Mouse (Mus musculus) layer of hippocampus, adult 9-11 months (tissue): ENCODE results near the gene Stmn1.
"Not testable (repeated sequence)": the region's sequence is repeated elsewhere in the genome, so short reads cannot be mapped to it uniquely, and the experiment has no call there.

ENCODE experiments used
- DNase-seq: peaks from one replicate; pipeline ENCODE4 v3.0.0; 2022

Stmn1 gene

GRCm38 (mm10) chr4:134489986-134490665, 22.0 kb downstream of the Stmn1 start:
- no peak for DNase-seq

GRCm38 (mm10) chr4:134491716-134492115, 23.6 kb downstream of the Stmn1 start:
- DNase-seq: no peak

GRCm38 (mm10) chr4:134494161-134494560, 26.0 kb downstream of the Stmn1 start:
- DNase-seq: not testable (repeated sequence)

GRCm38 (mm10) chr4:134494780-134495545, 26.8 kb downstream of the Stmn1 start:
- DNase-seq: no peak

GRCm38 (mm10) chr4:134495546-134495923, 27.4 kb downstream of the Stmn1 start:
- DNase-seq: no peak

- peak; percentile 90 for DNase-seq
Measured at GRCm38 (mm10) chr4:134496595-134497210, 28.6 kb downstream of the Stmn1 start, which contains the start of gene Paqr7. Paqr7 (plus strand) TSS chr4:134496697.

- DNase-seq: no peak
Measured at GRCm38 (mm10) chr4:134497223-134497622, 29.1 kb downstream of the Stmn1 start.

GRCm38 (mm10) chr4:134497986-134498731, 30.0 kb downstream of the Stmn1 start:
- DNase-seq: no peak

GRCm38 (mm10) chr4:134498983-134499382, 30.9 kb downstream of the Stmn1 start:
- not testable (repeated sequence) for DNase-seq

- no peak for DNase-seq
Measured at GRCm38 (mm10) chr4:134501095-134501494, 33.0 kb downstream of the Stmn1 start.

GRCm38 (mm10) chr4:134503686-134504357, 35.7 kb downstream of the Stmn1 start:
- no peak for DNase-seq

GRCm38 (mm10) chr4:134505303-134505789, 37.2 kb downstream of the Stmn1 start:
- no peak for DNase-seq

- DNase-seq: no peak
Measured at GRCm38 (mm10) chr4:134505966-134506594, 38.0 kb downstream of the Stmn1 start.

GRCm38 (mm10) chr4:134506713-134507112, 38.6 kb downstream of the Stmn1 start:
- no peak for DNase-seq

GRCm38 (mm10) chr4:134510396-134510795, 42.3 kb downstream of the Stmn1 start:
- no peak for DNase-seq

- peak; percentile 86 for DNase-seq
Measured at GRCm38 (mm10) chr4:134510845-134511411, 42.8 kb downstream of the Stmn1 start, which contains the start of gene Aunip. Aunip (plus strand) TSS chr4:134510999.

GRCm38 (mm10) chr4:134511730-134512129, 43.6 kb downstream of the Stmn1 start:
- DNase-seq: no peak

GRCm38 (mm10) chr4:134512798-134513197, 44.7 kb downstream of the Stmn1 start:
- no peak for DNase-seq

GRCm38 (mm10) chr4:134514309-134514930, 46.3 kb downstream of the Stmn1 start:
- no peak for DNase-seq

GRCm38 (mm10) chr4:134515614-134516013, 47.5 kb downstream of the Stmn1 start:
- no peak for DNase-seq

- DNase-seq: peak; percentile 39
Measured at GRCm38 (mm10) chr4:134516981-134517380, 48.9 kb downstream of the Stmn1 start.
